Comparison of ENCODE assay signal across 8 mouse cellular contexts in the genomic region with DNA sequence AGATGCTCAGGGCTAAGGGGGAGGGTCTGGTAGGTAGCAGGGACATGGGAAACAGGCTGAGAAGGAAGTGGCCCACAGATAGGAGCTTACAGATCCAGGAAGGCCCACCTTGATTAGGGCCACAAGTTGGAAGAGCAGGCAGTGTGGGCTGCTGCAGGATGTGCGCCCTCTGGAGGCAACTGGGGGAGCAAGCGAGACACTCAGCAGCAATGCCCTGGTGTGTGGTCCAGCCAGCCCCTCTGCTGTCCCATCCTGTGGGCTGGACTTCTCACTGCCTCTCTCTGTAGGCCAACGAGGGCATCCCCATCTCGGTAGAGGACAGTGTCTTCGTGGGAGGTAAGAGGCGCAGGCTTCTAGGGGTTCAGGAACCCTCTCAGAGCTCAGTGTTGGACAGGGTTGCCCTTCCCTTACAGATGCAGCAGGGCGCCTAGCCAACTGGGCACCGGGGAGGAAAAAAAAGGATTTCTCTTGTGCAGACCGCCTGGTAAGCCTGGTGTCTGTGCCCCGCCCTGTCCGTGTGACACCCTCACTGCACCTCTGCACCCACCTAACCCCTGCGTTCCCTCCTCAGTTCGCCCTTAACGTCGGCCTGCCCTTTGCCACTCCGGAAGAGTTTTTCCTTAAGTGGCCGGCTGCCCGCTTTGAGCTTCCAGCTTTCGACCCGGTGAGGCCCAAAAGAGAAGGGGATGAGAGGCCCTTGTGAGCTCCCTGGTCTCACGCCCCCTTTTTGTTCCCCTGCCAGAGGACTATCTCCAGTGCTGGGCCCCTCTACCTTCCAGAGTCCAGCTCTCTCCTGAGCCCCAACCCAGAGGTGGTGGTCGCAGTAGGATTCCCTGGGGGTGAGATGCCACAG. TPM values are rescaled to one million over a fixed set of nuclear protein-coding genes. Genes with fewer than 3 reads are reported as not detected.
DNase-seq lines count a peak whose midpoint lies in the region; ATAC-seq lines count a peak whose summit lies in the region.

No protein-coding gene starts in this region.

- no peak overlapping the region for H3K9ac ChIP-seq in kidney, embryonic 14.5 days (ENCODE audit: low read depth, low read length)

- DNase-seq in 3T3-L1 (ENCODE audit: low read depth, low spot score) = peak; percentile 71
- DNase-seq in cerebellum, adult 9-11 months = peak; percentile 75
- peak; percentile 69 for DNase-seq in forelimb bud, embryonic 11.5 days (ENCODE audit: low read depth, low spot score)
- DNase-seq in lung, postnatal 10 days = peak; percentile 89
- DNase-seq in retina, embryonic 14.5 days (ENCODE audit: low spot score) = peak; percentile 89

- H3K4me1 ChIP-seq in kidney, embryonic 14.5 days (ENCODE audit: control insufficient read depth, insufficient read depth, low read length) = peaks cover 28% of the 10 kb centered on the region

- no peaks in the 10 kb centered on the region for H3K9me3 ChIP-seq in kidney, embryonic 14.5 days (ENCODE audit: control insufficient read depth, low read length)

- H3K4me3 ChIP-seq in kidney, embryonic 14.5 days (ENCODE audit: low read length) = no peak overlapping the region

- ATAC-seq in CD4-positive, CD25-positive, alpha-beta regulatory T cell, adult 4 months = peak; percentile 36
- ATAC-seq in kidney, embryonic 14.5 days (ENCODE audit: low FRiP score, low TSS enrichment) = peak; percentile 33
- no peak for ATAC-seq in inflammation-experienced regulatory T-cells, adult 6 months

- H3K27ac ChIP-seq in kidney, embryonic 14.5 days (ENCODE audit: low read depth, low read length) = no peak overlapping the region; the same call in 1 of the 2 replicates

- no peaks in the 10 kb centered on the region for H3K27me3 ChIP-seq in kidney, embryonic 14.5 days (ENCODE audit: control insufficient read depth, insufficient read depth, low read length)

- peaks cover 45% of the 10 kb centered on the region for H3K36me3 ChIP-seq in kidney, embryonic 14.5 days (ENCODE audit: control insufficient read depth, insufficient read depth, low read length)

- 61% methylated on average over 22 of the region's 22 CpGs for WGBS in kidney, embryonic 14.5 days

- H3K4me2 ChIP-seq in kidney, embryonic 14.5 days (replicated peaks; ENCODE audit: low read depth, low read length) = no peak overlapping the region; the same call in 1 of the 2 replicates

RNA-seq across cellular contexts. Expression of a gene that starts 3.9 kb away (rescaled TPM):
- polyA plus RNA-seq in CD4-positive, CD25-positive, alpha-beta regulatory T cell, adult 4 months (2017; shearing (Covaris generic)) = 10 to 100 TPM; 45.0 to 74.3 TPM
- polyA plus RNA-seq in kidney, embryonic 14.5 days (2014; fragmentation: Nextera tagmentation; extraction: Ambion mirVana) = 27.0 and 30.4 TPM in 2 replicates
- polyA plus RNA-seq in inflammation-experienced regulatory T-cells, adult 6 months (2017; shearing (Covaris generic)) = 10 to 100 TPM; 43.2 to 49.7 (median 46.8) TPM

RNA-seq across cellular contexts. Expression of a gene that starts 8.8 kb away (rescaled TPM):
- polyA plus RNA-seq in CD4-positive, CD25-positive, alpha-beta regulatory T cell, adult 4 months (2017; shearing (Covaris generic)) = 1 to 10 TPM; 1.1 to 3.9 TPM
- polyA plus RNA-seq in kidney, embryonic 14.5 days (2014; fragmentation: Nextera tagmentation; extraction: Ambion mirVana) = 441 and 501 TPM in 2 replicates
- 1 to 10 TPM; 1.9 to 5.6 (median 3.2) TPM for polyA plus RNA-seq in inflammation-experienced regulatory T-cells, adult 6 months (2017; shearing (Covaris generic))

RNA-seq across cellular contexts. Expression of a gene that starts 11.9 kb away (rescaled TPM):
- 10 to 100 TPM; 64.8 to 85.3 TPM for polyA plus RNA-seq in CD4-positive, CD25-positive, alpha-beta regulatory T cell, adult 4 months (2017; shearing (Covaris generic))
- polyA plus RNA-seq in kidney, embryonic 14.5 days (2014; fragmentation: Nextera tagmentation; extraction: Ambion mirVana) = 57.0 and 65.3 TPM in 2 replicates
- polyA plus RNA-seq in inflammation-experienced regulatory T-cells, adult 6 months (2017; shearing (Covaris generic)) = 10 to 100 TPM; 43.9 to 66.0 (median 60.6) TPM

RNA-seq across cellular contexts. Expression of a gene that starts 12.0 kb away (rescaled TPM):
- polyA plus RNA-seq in CD4-positive, CD25-positive, alpha-beta regulatory T cell, adult 4 months (2017; shearing (Covaris generic)) = 1 to 10 TPM; 1.2 to 3.1 TPM
- polyA plus RNA-seq in kidney, embryonic 14.5 days (2014; fragmentation: Nextera tagmentation; extraction: Ambion mirVana) = 51.4 and 86.5 TPM in 2 replicates
- polyA plus RNA-seq in inflammation-experienced regulatory T-cells, adult 6 months (2017; shearing (Covaris generic)) = 1 to 10 TPM; 1.1 to 4.5 (median 3.7) TPM

RNA-seq across cellular contexts. Expression of a gene that starts 31.7 kb away (rescaled TPM):
- polyA plus RNA-seq in CD4-positive, CD25-positive, alpha-beta regulatory T cell, adult 4 months (2017; shearing (Covaris generic)) = 10 to 100 TPM in 1 of 2 experiments, 1 to 10 TPM in 1; 9.1 to 10.9 TPM
- 80.0 and 86.3 TPM in 2 replicates for polyA plus RNA-seq in kidney, embryonic 14.5 days (2014; fragmentation: Nextera tagmentation; extraction: Ambion mirVana)
- polyA plus RNA-seq in inflammation-experienced regulatory T-cells, adult 6 months (2017; shearing (Covaris generic)) = 10 to 100 TPM in 2 of 3 experiments, 1 to 10 TPM in 1; 7.1 to 14.1 (median 11.1) TPM

Comparison
In these comparisons a context has a peak if more than half of its experiments do, and no peak if none do; other contexts are left out.
1. RNA of a gene that starts 8.8 kb away (polyA plus RNA-seq): 441 to 501 TPM in kidney, embryonic 14.5 days; 1.1 to 3.9 TPM in CD4-positive, CD25-positive, alpha-beta regulatory T cell, adult 4 months and 1.9 to 5.6 TPM in inflammation-experienced regulatory T-cells, adult 6 months; every median in the first group is over 10 times any median in the second.
2. Peak in every context shown above with its lines, with median percentiles within 50 percentile points of each other: DNase-seq.